Mouse (Mus musculus) heart, embryonic 12.5 days (tissue): ENCODE data around the gene Cog4. TPM values are rescaled to one million over a fixed set of nuclear protein-coding genes. Genes with fewer than 3 reads are reported as not detected.
"Not testable (repeated sequence)": the region's sequence is repeated elsewhere in the genome, so short reads cannot be mapped to it uniquely, and the experiment has no call there.

Experiments used
- ATAC-seq: fragments of 200-750 bp; cut with Nextera tagmentation; 2 replicates; pipeline ENCODE4 v1.8.0; 2017; ENCODE audit warnings: moderate TSS enrichment, moderate library complexity; ENCODE audit not compliant: insufficient number of reproducible peaks, low FRiP score
- H3K27ac ChIP-seq: fragments of 300-500 bp; sonication (generic); 2 replicates; pipeline ENCODE4 v1.5.1; 2016; ENCODE audit warnings: mild to moderate bottlenecking, moderate library complexity; ENCODE audit not compliant: poor library complexity, severe bottlenecking
- H3K27me3 ChIP-seq: fragments of 300-500 bp; sonication (generic); replicated peaks from 2 replicates; pipeline ENCODE4 v1.6.1; 2016; ENCODE audit warnings: mild to moderate bottlenecking, moderate library complexity
- H3K36me3 ChIP-seq: fragments of 300-500 bp; sonication (generic); 2 replicates; pipeline ENCODE4 v1.6.1; 2016; ENCODE audit warnings: mild to moderate bottlenecking, moderate library complexity
- H3K4me1 ChIP-seq: fragments of 300-500 bp; sonication (generic); replicated peaks from 2 replicates; pipeline ENCODE4 v1.6.1; 2016; ENCODE audit warnings: mild to moderate bottlenecking
- H3K4me2 ChIP-seq: fragments of 300-500 bp; sonication (generic); 2 replicates; pipeline ENCODE4 v1.6.1; 2016; ENCODE audit warnings: mild to moderate bottlenecking, moderate library complexity
- H3K4me3 ChIP-seq: fragments of 300-500 bp; sonication (generic); 2 replicates; pipeline ENCODE4 v1.5.1; 2016; ENCODE audit warnings: mild to moderate bottlenecking
- H3K9ac ChIP-seq: fragments of 300-500 bp; sonication (generic); 2 replicates; pipeline ENCODE4 v1.6.1; 2016; ENCODE audit warnings: mild to moderate bottlenecking, moderate library complexity
- H3K9me3 ChIP-seq: fragments of 300-500 bp; sonication (generic); replicated peaks from 2 replicates; pipeline ENCODE4 v1.6.1; 2016; ENCODE audit warnings: mild to moderate bottlenecking, moderate library complexity
- WGBS: fragments of 180-500 bp; shearing (Covaris S2); methylation state at CpG from one replicate; pipeline ENCODE4 v1.1.7; 2016; 5-methylcytosine and 5-hydroxymethylcytosine counted together
- polyA plus RNA-seq: library from polyadenylated mRNA; unstranded; fragments of >200 nt; fragmentation: Nextera tagmentation; extraction: Ambion mirVana; gene quantifications from 2 replicates; pipeline ENCODE4 v1.2.1, GENCODE M21; 2016

The Cog4 gene
- polyA plus RNA-seq, 1 experiment from 2014 or later, result 65.2 TPM

- H3K27me3 ChIP-seq, H3K9me3 ChIP-seq, H3K36me3 ChIP-seq, H3K9ac ChIP-seq, H3K27ac ChIP-seq, H3K4me3 ChIP-seq, H3K4me2 ChIP-seq, H3K4me1 ChIP-seq, ATAC-seq: not testable (repeated sequence)
Observed at GRCm38 (mm10) chr8:110909850-110910249, 63.5 kb downstream of the Cog4 start.

GRCm38 (mm10) chr8:110911576-110912570 lies 65.5 kb downstream of the Cog4 start:
- H3K9me3 ChIP-seq, result no peaks in the 10 kb centered on the region
- no peak overlapping the region for H3K9ac ChIP-seq
- H3K4me1 ChIP-seq, result no peaks in the 10 kb centered on the region
- WGBS, result 80% methylated on average over 15 of the region's 15 CpGs
- H3K27me3 ChIP-seq, result no peaks in the 10 kb centered on the region
- H3K36me3 ChIP-seq, result no peaks in the 10 kb centered on the region
- H3K4me3 ChIP-seq, result no peak overlapping the region
- H3K27ac ChIP-seq, result no peak overlapping the region
- peak; percentile 33; the same call in 1 of the 2 replicates for ATAC-seq
- H3K4me2 ChIP-seq, result no peak overlapping the region

GRCm38 (mm10) chr8:110917415-110917814 lies 71.0 kb downstream of the Cog4 start:
- no peak overlapping the region for H3K4me2 ChIP-seq
- H3K27ac ChIP-seq, result no peak overlapping the region
- no peak overlapping the region for H3K4me3 ChIP-seq
- no peaks in the 10 kb centered on the region for H3K27me3 ChIP-seq
- no peak overlapping the region for H3K9ac ChIP-seq
- H3K4me1 ChIP-seq, result peaks cover 17% of the 10 kb centered on the region
- 41% methylated on average over 2 of the region's 2 CpGs for WGBS
- no peaks in the 10 kb centered on the region for H3K9me3 ChIP-seq
- 0 out of 2 replicates have a peak, but pooled peaks cover under 1% of the 10 kb centered on the region for H3K36me3 ChIP-seq
- ATAC-seq, result no peak

- 84% methylated on average over 11 of the region's 11 CpGs for WGBS
- Histone ChIP-seq H3K27ac (no peak overlapping the region), H3K9me3 (no peaks in the 10 kb centered on the region), H3K4me3 (no peak overlapping the region), H3K36me3 (0 out of 2 replicates have a peak, but pooled peaks cover 5% of the 10 kb centered on the region), H3K4me1 (peaks cover 17% of the 10 kb centered on the region), H3K9ac (no peak overlapping the region), H3K27me3 (no peaks in the 10 kb centered on the region), H3K4me2 (no peak overlapping the region)
- no peak for ATAC-seq
Observed at GRCm38 (mm10) chr8:110918027-110918426, 71.6 kb downstream of the Cog4 start.

GRCm38 (mm10) chr8:110918460-110918859 lies 72.1 kb downstream of the Cog4 start:
- Histone ChIP-seq H3K36me3 (0 out of 2 replicates have a peak, but pooled peaks cover 5% of the 10 kb centered on the region), H3K9ac (no peak overlapping the region), H3K4me3 (no peak overlapping the region), H3K9me3 (no peaks in the 10 kb centered on the region), H3K4me1 (peaks cover 17% of the 10 kb centered on the region), H3K4me2 (no peak overlapping the region), H3K27ac (no peak overlapping the region), H3K27me3 (no peaks in the 10 kb centered on the region)
- ATAC-seq, result no peak
- 73% methylated on average over 8 of the region's 8 CpGs for WGBS

GRCm38 (mm10) chr8:110919341-110920031 lies 73.1 kb downstream of the Cog4 start, which contains the start of gene St3gal2:
TSS of gene St3gal2 (plus strand) at chr8:110919922.
- Histone ChIP-seq H3K27ac (peak within 1 kb of the TSS; percentile 91), H3K9me3 (no peaks in the 10 kb centered on the region), H3K9ac (peak within 1 kb of the TSS; percentile 96), H3K4me1 (peaks cover 17% of the 10 kb centered on the region), H3K4me2 (peak within 1 kb of the TSS; percentile 76), H3K27me3 (no peaks in the 10 kb centered on the region), H3K36me3 (0 out of 2 replicates have a peak, but pooled peaks cover 7% of the 10 kb centered on the region), H3K4me3 (peak within 1 kb of the TSS; percentile 95)
- peak; percentile 97 for ATAC-seq
- 1% methylated on average over 27 of the region's 36 CpGs for WGBS

GRCm38 (mm10) chr8:110920032-110920772 lies 73.8 kb downstream of the Cog4 start:
- peak; percentile 46 for ATAC-seq
- Histone ChIP-seq H3K36me3 (0 out of 2 replicates have a peak, but pooled peaks cover 9% of the 10 kb centered on the region), H3K27me3 (no peaks in the 10 kb centered on the region), H3K27ac (peak overlapping the region; percentile 91), H3K4me3 (peak overlapping the region; percentile 95), H3K9ac (peak overlapping the region; percentile 96), H3K4me1 (peaks cover 18% of the 10 kb centered on the region), H3K9me3 (no peaks in the 10 kb centered on the region), H3K4me2 (peak overlapping the region; percentile 76)
- WGBS, result 1% methylated on average over 27 of the region's 37 CpGs

- WGBS, result 11% methylated on average over 3 of the region's 3 CpGs
- peak overlapping the region; percentile 96 for H3K9ac ChIP-seq
- peak overlapping the region; percentile 95 for H3K4me3 ChIP-seq
- H3K36me3 ChIP-seq, result 0 out of 2 replicates have a peak, but pooled peaks cover 9% of the 10 kb centered on the region
- peaks cover 22% of the 10 kb centered on the region for H3K4me1 ChIP-seq
- peak overlapping the region; percentile 76 for H3K4me2 ChIP-seq
- H3K9me3 ChIP-seq, result no peaks in the 10 kb centered on the region
- peak overlapping the region; percentile 91 for H3K27ac ChIP-seq
- ATAC-seq, result no peak
- no peaks in the 10 kb centered on the region for H3K27me3 ChIP-seq
Observed at GRCm38 (mm10) chr8:110920773-110921277, 74.4 kb downstream of the Cog4 start.

GRCm38 (mm10) chr8:110921492-110922230 lies 75.3 kb downstream of the Cog4 start:
- 0 out of 2 replicates have a peak, but pooled peaks cover 9% of the 10 kb centered on the region for H3K36me3 ChIP-seq
- peaks cover 29% of the 10 kb centered on the region for H3K4me1 ChIP-seq
- H3K4me2 ChIP-seq, result peak overlapping the region; percentile 76
- H3K27me3 ChIP-seq, result no peaks in the 10 kb centered on the region
- H3K4me3 ChIP-seq, result peak overlapping the region; percentile 95
- 25% methylated on average over 7 of the region's 7 CpGs for WGBS
- peak overlapping the region; percentile 91 for H3K27ac ChIP-seq
- H3K9me3 ChIP-seq, result no peaks in the 10 kb centered on the region
- ATAC-seq, result peak; percentile 19; the same call in 1 of the 2 replicates
- H3K9ac ChIP-seq, result peak overlapping the region; percentile 96

GRCm38 (mm10) chr8:110925691-110926140 lies 79.3 kb downstream of the Cog4 start:
- Histone ChIP-seq H3K9me3 (no peaks in the 10 kb centered on the region), H3K4me3 (no peak overlapping the region), H3K9ac (no peak overlapping the region), H3K4me2 (no peak overlapping the region), H3K27ac (no peak overlapping the region), H3K36me3 (0 out of 2 replicates have a peak, but pooled peaks cover 9% of the 10 kb centered on the region), H3K27me3 (no peaks in the 10 kb centered on the region), H3K4me1 (peaks cover 48% of the 10 kb centered on the region)
- no peak for ATAC-seq
- 63% methylated on average over 8 of the region's 8 CpGs for WGBS
